Mouse (Mus musculus): ENCODE data around the gene Zap70.

DNA sequence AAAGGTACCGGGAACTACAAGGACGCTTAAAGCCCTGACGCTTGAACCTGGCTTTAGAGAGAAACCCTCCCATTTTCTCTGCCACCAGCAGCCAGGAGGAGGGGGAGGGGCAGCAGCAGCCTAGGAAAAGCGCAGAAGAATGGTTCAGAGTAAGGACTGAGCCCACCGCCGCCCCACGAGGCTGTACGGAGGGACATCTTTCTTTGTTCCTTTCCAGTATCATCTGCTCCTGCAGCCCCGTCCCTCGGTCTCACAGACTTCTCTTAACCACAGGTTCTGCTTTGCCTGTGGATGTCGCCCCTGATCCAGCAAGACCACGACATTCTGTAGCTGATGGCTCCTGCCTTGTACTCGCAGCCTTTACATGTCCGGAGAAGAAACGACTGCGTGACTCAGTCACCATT lies 23.6 kb downstream of the Zap70 start:
- TF ChIP-seq POLR2A (IDR thresholded peaks at IDR 0.05; ENCODE audit: low read depth, low read length) (no peak), CTCF (IDR thresholded peaks at IDR 0.05; ENCODE audit: extremely low read depth, insufficient read depth, insufficient read length, insufficient replicate concordance) (no peak)
